Mouse (Mus musculus) limb, embryonic 15.5 days (tissue): ENCODE measurements around the gene C1qtnf5. TPM values are rescaled to one million over a fixed set of nuclear protein-coding genes. Genes with fewer than 3 reads are reported as not detected.

Experiments
- ATAC-seq: fragments of 200-750 bp; cut with Nextera tagmentation; 2 replicates; pipeline ENCODE4 v1.8.0; 2017; ENCODE audit warnings: low read depth, moderate TSS enrichment; ENCODE audit not compliant: insufficient number of reproducible peaks, low FRiP score, low TSS enrichment
- H3K27ac ChIP-seq: fragments of 300-500 bp; sonication (generic); 2 replicates; pipeline ENCODE4 v1.5.1; 2015; ENCODE audit warnings: moderate library complexity, mild to moderate bottlenecking, inconsistent platforms
- H3K27me3 ChIP-seq: fragments of 300-500 bp; sonication (generic); 2 replicates; pipeline ENCODE4 v1.6.1; 2015; ENCODE audit warnings: inconsistent platforms
- H3K36me3 ChIP-seq: fragments of 300-500 bp; sonication (generic); 2 replicates; pipeline ENCODE4 v1.6.1; 2015; ENCODE audit warnings: inconsistent platforms
- H3K4me1 ChIP-seq: fragments of 300-500 bp; sonication (generic); 2 replicates; pipeline ENCODE4 v1.6.1; 2015; ENCODE audit warnings: inconsistent platforms
- H3K4me2 ChIP-seq: fragments of 300-500 bp; sonication (generic); 2 replicates; pipeline ENCODE4 v1.6.1; 2015; ENCODE audit warnings: mild to moderate bottlenecking, inconsistent platforms
- H3K4me3 ChIP-seq: fragments of 300-500 bp; sonication (generic); 2 replicates; pipeline ENCODE4 v1.5.1; 2015; ENCODE audit warnings: mild to moderate bottlenecking, inconsistent platforms
- H3K9ac ChIP-seq: fragments of 300-500 bp; sonication (generic); 2 replicates; pipeline ENCODE4 v1.6.1; 2015; ENCODE audit warnings: inconsistent platforms
- H3K9me3 ChIP-seq: fragments of 300-500 bp; sonication (generic); 2 replicates; pipeline ENCODE4 v1.6.1; 2016; ENCODE audit warnings: inconsistent platforms
- WGBS: fragments of 180-500 bp; shearing (Covaris S2); methylation state at CpG from one replicate; pipeline ENCODE4 v1.1.7; 2015; 5-methylcytosine and 5-hydroxymethylcytosine counted together
- polyA plus RNA-seq: library from polyadenylated mRNA; unstranded; fragments of >200 nt; fragmentation: Nextera tagmentation; extraction: Ambion mirVana; gene quantifications from 2 replicates; pipeline ENCODE4 v1.2.1, GENCODE M21; 2015

C1qtnf5 gene
- polyA plus RNA-seq, 1 experiment from 2014 or later: 8.5 TPM

DNA sequence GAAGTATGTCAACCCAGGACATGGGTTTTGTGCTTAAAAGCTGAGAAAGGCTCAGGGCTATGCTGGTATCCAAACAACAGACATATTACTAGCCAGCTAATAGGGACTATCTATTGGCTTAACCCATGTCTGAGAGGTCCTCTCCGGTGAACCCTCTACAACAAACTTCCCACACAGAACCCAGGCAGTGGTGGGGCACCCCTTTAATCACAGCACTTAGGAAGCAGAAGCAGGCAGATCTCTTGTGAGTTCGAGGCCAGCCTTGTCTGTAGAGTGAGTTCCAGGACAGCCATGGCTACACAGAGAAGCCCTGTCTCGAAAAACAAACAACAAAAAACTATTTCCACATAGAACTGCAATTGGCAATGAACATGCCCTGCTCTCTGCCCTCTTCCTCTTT is 19.7 kb downstream of the C1qtnf5 start:
- 87% methylated on average over 3 of the region's 3 CpGs for WGBS
- Histone ChIP-seq H3K9ac (no peak overlapping the region), H3K9me3 (no peaks in the 10 kb centered on the region), H3K4me3 (no peak overlapping the region), H3K4me1 (peaks cover 34% of the 10 kb centered on the region), H3K36me3 (no peaks in the 10 kb centered on the region), H3K4me2 (no peak overlapping the region), H3K27ac (peak overlapping the region; percentile 73), H3K27me3 (0 out of 2 replicates have a peak, but pooled peaks cover 6% of the 10 kb centered on the region)
- no peak for ATAC-seq

DNA sequence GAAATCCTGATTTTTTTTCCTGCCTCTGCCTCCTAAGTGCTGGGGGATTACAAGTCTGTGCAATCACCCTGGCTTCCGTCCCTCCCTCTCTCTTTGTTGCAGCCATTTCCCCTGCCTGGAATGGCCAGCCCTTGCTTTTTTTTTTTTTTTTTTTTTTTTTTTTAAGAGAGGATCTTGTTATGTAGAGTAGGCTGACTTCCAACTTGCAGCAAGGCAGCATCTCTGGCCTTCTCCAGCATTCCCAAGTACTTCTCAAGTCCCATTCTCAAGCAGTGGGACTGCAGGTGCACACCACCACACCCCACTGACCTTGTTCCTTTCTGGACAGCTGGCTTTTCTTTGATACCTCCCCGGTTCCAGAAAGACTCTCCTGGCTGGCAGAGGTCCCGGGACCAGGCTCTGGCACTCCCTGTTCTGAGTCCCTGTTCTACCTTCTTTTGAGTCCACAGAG is 20.3 kb downstream of the C1qtnf5 start:
- peaks cover 34% of the 10 kb centered on the region for H3K4me1 ChIP-seq
- H3K27me3 ChIP-seq: 0 out of 2 replicates have a peak, but pooled peaks cover 7% of the 10 kb centered on the region
- WGBS: 62% methylated on average over 3 of the region's 3 CpGs
- no peak overlapping the region for H3K4me2 ChIP-seq
- ATAC-seq: no peak
- no peak overlapping the region for H3K4me3 ChIP-seq
- H3K9me3 ChIP-seq: no peaks in the 10 kb centered on the region
- H3K36me3 ChIP-seq: no peaks in the 10 kb centered on the region
- no peak overlapping the region for H3K9ac ChIP-seq
- no peak overlapping the region for H3K27ac ChIP-seq

DNA sequence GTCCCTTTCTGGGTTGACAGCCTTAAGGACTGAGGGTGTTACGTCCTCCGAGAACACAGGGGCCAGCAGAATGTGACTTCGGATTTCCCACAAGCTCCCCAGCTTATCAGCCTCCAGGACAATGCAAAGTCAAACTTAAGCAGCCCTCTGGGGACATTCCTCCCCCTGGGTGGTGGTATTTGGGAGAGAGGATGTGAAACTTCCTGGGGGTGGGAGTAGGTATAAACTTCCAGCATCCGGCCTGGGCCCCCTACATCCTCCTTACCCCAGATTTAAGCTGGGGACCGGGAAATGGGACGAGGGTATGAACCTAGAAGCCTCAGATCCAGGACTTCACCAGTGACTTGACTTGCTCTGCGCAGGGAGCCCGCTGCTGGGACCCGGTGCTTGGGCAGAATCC is 22.6 kb downstream of the C1qtnf5 start:
- ATAC-seq: no peak
- WGBS: 10% methylated on average over 9 of the region's 9 CpGs

DNA sequence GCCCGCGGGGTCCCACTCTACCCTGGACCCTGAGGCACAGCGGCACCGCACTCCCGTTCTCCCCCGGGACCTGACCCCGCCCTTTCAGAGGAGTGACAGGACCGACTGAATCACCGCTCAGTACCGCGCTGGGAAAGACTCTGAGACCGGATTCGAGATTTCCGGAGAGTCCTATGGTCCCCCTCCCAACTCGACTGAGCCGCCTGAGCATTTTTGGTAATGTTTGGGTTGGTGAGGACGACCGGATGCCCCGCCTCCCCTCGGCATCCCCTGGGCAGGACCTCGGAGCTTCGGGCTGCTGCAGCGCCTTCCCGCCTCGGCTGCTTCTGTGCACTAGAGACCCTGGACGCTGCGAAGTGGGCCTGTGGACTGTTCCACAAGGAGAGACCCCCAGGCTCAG is 23.0 kb downstream of the C1qtnf5 start:
- peak overlapping the region; percentile 52 for H3K4me2 ChIP-seq
- H3K4me3 ChIP-seq: peak overlapping the region; percentile 29
- 1% methylated on average over 27 of the region's 27 CpGs for WGBS
- peaks cover 57% of the 10 kb centered on the region for H3K4me1 ChIP-seq
- H3K9ac ChIP-seq: no peak overlapping the region; the same call in 1 of the 2 replicates
- ATAC-seq: 0 out of 2 replicates have a peak, but pooled peaks have one; percentile 22
- no peaks in the 10 kb centered on the region for H3K9me3 ChIP-seq
- H3K27me3 ChIP-seq: peaks cover 10% of the 10 kb centered on the region; the same call in 1 of the 2 replicates
- H3K36me3 ChIP-seq: no peaks in the 10 kb centered on the region
- peak overlapping the region; percentile 73 for H3K27ac ChIP-seq

More for the DNA sequence above, 22.6 kb downstream of the C1qtnf5 start:
- Histone ChIP-seq H3K9ac (no peak overlapping the region; the same call in 1 of the 2 replicates), H3K9me3 (no peaks in the 10 kb centered on the region), H3K27me3 (peaks cover 10% of the 10 kb centered on the region; the same call in 1 of the 2 replicates), H3K4me3 (peak overlapping the region; percentile 29), H3K27ac (peak overlapping the region; percentile 73), H3K36me3 (no peaks in the 10 kb centered on the region), H3K4me2 (peak overlapping the region; percentile 52), H3K4me1 (peaks cover 54% of the 10 kb centered on the region)

DNA sequence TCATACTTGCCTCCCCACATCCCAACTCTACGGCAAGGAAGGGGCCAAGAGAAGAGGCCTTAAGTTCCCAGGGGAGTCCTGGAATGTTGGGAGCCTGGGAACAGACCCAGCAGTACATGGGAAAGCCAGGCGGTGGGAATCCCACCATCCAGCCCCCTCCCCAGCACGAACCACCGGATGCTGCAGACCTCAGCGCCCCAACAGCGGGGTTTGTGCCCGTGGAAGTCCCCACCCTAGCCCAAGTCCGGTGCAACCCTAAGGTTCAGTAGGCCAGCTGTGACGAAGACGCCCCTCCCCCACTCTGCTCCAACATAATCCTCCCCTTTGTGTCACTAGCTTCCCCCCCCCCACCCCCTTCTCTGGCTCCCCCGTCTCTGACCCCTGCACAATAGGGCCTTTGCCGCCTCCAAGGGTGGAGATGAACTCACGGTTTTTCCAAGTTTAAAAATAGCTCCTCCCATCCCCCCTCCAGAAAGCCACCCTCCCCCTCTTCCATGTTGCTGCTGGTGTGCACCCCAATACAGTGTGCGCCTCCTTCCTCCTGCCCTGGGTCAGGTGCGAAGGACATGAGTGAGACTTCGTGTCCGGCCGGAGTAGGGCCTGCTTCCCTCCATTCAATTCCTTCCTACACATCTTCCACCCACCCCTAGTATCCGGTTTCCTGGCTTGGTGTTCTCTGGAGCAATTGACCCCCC is 23.7 kb downstream of the C1qtnf5 start:
- peak; percentile 21; the same call in 1 of the 2 replicates for ATAC-seq
- peaks cover 58% of the 10 kb centered on the region for H3K4me1 ChIP-seq

DNA sequence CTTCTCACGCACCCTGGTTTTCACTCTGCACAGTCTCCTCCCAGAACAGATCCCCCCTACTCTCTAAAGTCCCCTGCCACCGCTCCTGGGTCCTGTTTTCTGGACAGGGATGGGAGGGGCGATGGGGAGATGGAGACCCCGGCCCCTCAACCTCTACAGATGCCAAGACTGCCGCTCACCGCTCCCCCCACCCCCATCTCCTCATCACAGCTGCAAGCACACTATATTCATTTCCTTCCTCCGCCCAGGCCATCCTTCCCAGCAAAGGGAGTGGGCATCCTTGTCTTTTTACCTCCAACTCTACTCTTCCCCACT is 24.2 kb downstream of the C1qtnf5 start:
- WGBS: 51% methylated on average over 7 of the region's 7 CpGs
- Histone ChIP-seq H3K27me3 (peaks cover 10% of the 10 kb centered on the region; the same call in 1 of the 2 replicates), H3K27ac (peak overlapping the region; percentile 62; the same call in 1 of the 2 replicates), H3K36me3 (no peaks in the 10 kb centered on the region), H3K4me2 (0 out of 2 replicates have a peak overlapping the region, but pooled peaks have one; percentile 52), H3K4me1 (peaks cover 60% of the 10 kb centered on the region), H3K9me3 (no peaks in the 10 kb centered on the region), H3K4me3 (no peak overlapping the region), H3K9ac (no peak overlapping the region)
- no peak for ATAC-seq

More for the DNA sequence above, 23.7 kb downstream of the C1qtnf5 start:
- peak overlapping the region; percentile 52 for H3K4me2 ChIP-seq
- WGBS: 28% methylated on average over 19 of the region's 19 CpGs
- H3K4me3 ChIP-seq: peak overlapping the region; percentile 29
- H3K9me3 ChIP-seq: no peaks in the 10 kb centered on the region
- peaks cover 10% of the 10 kb centered on the region; the same call in 1 of the 2 replicates for H3K27me3 ChIP-seq
- peak overlapping the region; percentile 62 for H3K27ac ChIP-seq
- H3K9ac ChIP-seq: no peak overlapping the region
- H3K36me3 ChIP-seq: no peaks in the 10 kb centered on the region

DNA sequence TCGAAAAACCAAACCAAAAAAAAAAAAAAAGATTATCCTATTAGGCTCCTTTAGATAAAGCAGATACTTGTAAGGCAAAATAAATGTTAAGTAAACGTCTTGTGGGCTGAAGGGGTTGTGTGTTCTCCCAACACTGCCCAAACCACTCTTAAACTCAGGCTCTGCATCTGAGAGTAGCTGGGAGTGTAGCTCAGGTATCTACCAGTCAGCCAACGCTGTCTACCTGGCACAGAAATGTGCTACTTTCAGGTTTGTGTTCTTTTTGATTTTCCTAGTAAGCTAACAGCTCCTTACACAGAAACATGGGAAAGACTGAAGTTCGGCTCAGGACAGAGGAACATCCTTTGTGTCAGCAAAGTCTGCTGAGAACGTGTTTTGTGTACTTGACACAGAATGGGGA is 25.2 kb downstream of the C1qtnf5 start:
- no peak for ATAC-seq
- Histone ChIP-seq H3K36me3 (peaks cover 6% of the 10 kb centered on the region; the same call in 1 of the 2 replicates), H3K4me2 (no peak overlapping the region), H3K27me3 (peaks cover 10% of the 10 kb centered on the region; the same call in 1 of the 2 replicates), H3K27ac (peak overlapping the region; percentile 11; the same call in 1 of the 2 replicates), H3K9me3 (no peaks in the 10 kb centered on the region), H3K4me1 (peaks cover 59% of the 10 kb centered on the region), H3K4me3 (no peak overlapping the region), H3K9ac (no peak overlapping the region)
- WGBS: 70% methylated on average over 5 of the region's 5 CpGs

DNA sequence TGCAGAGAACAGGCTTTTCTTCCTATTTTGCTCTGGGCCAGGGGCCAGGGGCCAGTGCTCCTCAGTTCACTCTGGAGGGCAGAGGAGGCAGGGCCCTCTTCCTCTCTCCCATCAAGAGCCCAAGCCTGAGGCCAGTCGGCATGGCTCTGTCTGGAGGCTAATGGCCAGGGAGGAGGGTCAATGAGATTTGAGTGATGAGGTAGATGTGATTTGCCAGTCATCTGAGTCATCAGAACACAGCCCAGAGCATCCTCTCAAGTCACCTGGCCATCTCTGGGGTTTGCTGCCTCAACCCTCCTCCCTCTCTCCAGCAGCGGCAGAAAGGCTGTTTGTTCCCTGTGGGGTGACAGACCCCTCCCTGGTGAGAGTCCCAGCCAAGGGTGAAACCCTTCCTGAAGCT is 26.2 kb downstream of the C1qtnf5 start:
- Histone ChIP-seq H3K9me3 (no peaks in the 10 kb centered on the region), H3K27me3 (peaks cover 10% of the 10 kb centered on the region; the same call in 1 of the 2 replicates), H3K4me3 (peak overlapping the region; percentile 64; the same call in 1 of the 2 replicates), H3K4me1 (peaks cover 57% of the 10 kb centered on the region), H3K27ac (peak overlapping the region; percentile 50), H3K4me2 (peak overlapping the region; percentile 87; the same call in 1 of the 2 replicates), H3K36me3 (peaks cover 14% of the 10 kb centered on the region; the same call in 1 of the 2 replicates), H3K9ac (no peak overlapping the region)
- 16% methylated on average over 2 of the region's 2 CpGs for WGBS
- ATAC-seq: no peak

DNA sequence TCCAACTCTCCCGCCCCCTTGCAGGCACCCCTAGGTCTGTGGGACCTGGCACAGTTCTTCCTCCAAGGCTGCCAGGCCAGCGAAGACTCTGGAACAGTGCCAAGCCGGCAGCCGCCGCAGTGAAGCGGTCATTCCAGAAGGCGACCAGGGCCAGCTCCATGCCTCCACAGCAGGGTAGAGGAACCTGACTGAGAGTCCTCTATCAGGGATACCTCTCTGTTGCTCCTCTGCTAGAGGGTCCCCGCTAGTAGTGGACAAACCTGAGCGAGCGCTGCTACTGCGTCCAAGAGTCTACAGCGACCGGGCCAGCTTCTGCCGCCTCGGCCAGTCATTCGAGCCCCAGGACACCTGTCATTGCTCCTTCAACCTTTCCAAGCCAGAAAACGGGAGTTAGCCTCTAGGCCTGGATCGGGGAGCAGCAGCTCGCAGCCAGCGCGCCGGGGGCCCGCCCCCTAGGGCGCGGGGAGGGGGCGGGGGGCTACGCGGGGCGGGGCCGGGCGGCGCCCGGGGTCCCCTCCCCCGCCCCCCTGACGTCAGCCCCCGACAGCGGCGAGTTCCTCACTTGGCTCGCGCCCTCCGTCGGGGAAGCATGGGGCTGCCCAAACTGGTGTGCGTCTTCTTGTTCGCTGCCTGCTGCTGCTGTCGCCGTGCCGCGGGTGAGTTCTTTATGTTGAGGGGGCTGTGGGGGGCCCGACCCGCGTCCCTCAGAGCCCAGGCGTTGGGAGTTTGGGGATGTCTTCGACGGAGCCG is 27.2 kb downstream of the C1qtnf5 start, which contains the start of gene Mcam:
Mcam (plus strand) TSS at position 369 of the 750 bp plus-strand sequence.
- Histone ChIP-seq H3K4me3 (peak within 1 kb of the TSS; percentile 64), H3K27me3 (peaks cover 10% of the 10 kb centered on the region; the same call in 1 of the 2 replicates), H3K27ac (peak within 1 kb of the TSS; percentile 86), H3K4me2 (peak within 1 kb of the TSS; percentile 87), H3K36me3 (peaks cover 24% of the 10 kb centered on the region), H3K4me1 (peaks cover 57% of the 10 kb centered on the region), H3K9me3 (no peaks in the 10 kb centered on the region), H3K9ac (peak within 1 kb of the TSS; percentile 54)
- under 1% methylated on average over 40 of the region's 55 CpGs for WGBS
- peak; percentile 20; the same call in 1 of the 2 replicates for ATAC-seq

DNA sequence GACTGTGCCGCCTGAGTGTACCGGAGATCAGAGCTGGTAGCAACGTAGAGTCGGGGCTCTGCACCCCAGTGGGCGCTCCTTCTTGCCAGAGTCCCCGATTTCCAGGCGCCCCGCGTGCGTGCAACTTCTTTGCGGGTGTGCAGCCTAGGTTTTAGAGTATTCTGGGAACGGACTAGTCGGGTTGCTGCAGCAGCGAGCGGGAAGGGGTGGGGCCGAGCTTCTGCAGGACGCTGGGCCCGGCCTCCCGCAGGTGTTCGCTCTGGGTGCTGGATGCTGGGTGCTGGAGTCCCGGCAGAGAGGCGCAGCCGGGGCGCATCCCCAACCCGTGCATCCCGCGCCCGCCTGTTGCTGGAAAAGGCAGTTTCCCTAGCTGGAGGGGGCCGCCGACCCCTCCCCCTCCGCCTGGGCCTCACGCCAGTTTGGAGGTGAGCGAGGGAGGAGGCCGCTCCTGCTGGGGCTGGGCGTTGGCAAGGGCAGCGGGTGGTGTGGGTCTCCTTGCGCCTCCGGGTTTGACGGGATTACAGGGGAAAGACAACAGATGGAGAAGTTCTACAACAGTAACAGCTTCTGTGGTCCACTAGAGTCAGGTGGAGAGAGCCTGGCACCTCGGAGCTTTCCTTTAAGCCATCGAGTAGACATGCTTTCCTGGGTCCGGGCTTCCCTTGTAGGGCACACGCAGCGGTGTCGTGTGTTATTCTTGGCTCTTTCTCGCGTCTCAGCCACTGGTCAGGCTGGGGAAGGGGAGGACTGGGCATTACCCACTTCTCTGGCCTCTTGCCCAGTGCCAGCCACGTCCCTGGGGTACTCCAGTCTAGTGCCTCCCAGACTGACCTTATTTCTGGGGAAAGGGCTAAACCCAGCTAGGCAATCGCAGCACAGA is 28.0 kb downstream of the C1qtnf5 start:
- Histone ChIP-seq H3K4me3 (peak overlapping the region; percentile 64), H3K27me3 (peaks cover 10% of the 10 kb centered on the region; the same call in 1 of the 2 replicates), H3K36me3 (peaks cover 32% of the 10 kb centered on the region), H3K4me1 (peaks cover 51% of the 10 kb centered on the region), H3K4me2 (peak overlapping the region; percentile 87), H3K9me3 (no peaks in the 10 kb centered on the region), H3K9ac (peak overlapping the region; percentile 54), H3K27ac (peak overlapping the region; percentile 86)
- WGBS: 1% methylated on average over 47 of the region's 49 CpGs
- no peak for ATAC-seq
